Mouse (Mus musculus) intestine, postnatal 0 days (tissue): ENCODE data around the gene Olfr1043. TPM values are rescaled to one million over a fixed set of nuclear protein-coding genes. Genes with fewer than 3 reads are reported as not detected.

Source experiments
- ATAC-seq: fragments of 200-750 bp; cut with Nextera tagmentation; 2 replicates; pipeline ENCODE4 v1.8.0; 2017; ENCODE audit warnings: mild to moderate bottlenecking, moderate TSS enrichment, moderate library complexity
- H3K27ac ChIP-seq: fragments of 300-500 bp; sonication (generic); 2 replicates; pipeline ENCODE4 v1.5.1; 2014; ENCODE audit warnings: mild to moderate bottlenecking, low read depth, low read length, moderate library complexity
- H3K27me3 ChIP-seq: fragments of 300-500 bp; sonication (generic); replicated peaks from 2 replicates; pipeline ENCODE4 v1.6.1; 2014; ENCODE audit warnings: low read length, mixed read lengths; ENCODE audit not compliant: control insufficient read depth, insufficient read depth
- H3K36me3 ChIP-seq: fragments of 300-500 bp; sonication (generic); 2 replicates; pipeline ENCODE4 v1.6.1; 2014; ENCODE audit warnings: mild to moderate bottlenecking, moderate library complexity; ENCODE audit not compliant: control insufficient read depth, insufficient read depth
- H3K4me1 ChIP-seq: fragments of 300-500 bp; sonication (generic); replicated peaks from 2 replicates; pipeline ENCODE4 v1.6.1; 2014; ENCODE audit warnings: antibody characterized with exemption, low read length, mixed read lengths; ENCODE audit not compliant: control insufficient read depth, insufficient read depth
- H3K4me2 ChIP-seq: fragments of 300-500 bp; sonication (generic); replicated peaks from 2 replicates; pipeline ENCODE4 v1.6.1; 2014; ENCODE audit warnings: low read depth, mild to moderate bottlenecking, moderate library complexity
- H3K4me3 ChIP-seq: fragments of 300-500 bp; sonication (generic); 2 replicates; pipeline ENCODE4 v1.5.1; 2014; ENCODE audit warnings: low read depth, low read length
- H3K9ac ChIP-seq: fragments of 300-500 bp; sonication (generic); 2 replicates; pipeline ENCODE4 v1.6.1; 2014; ENCODE audit warnings: mild to moderate bottlenecking, low read depth, low read length
- H3K9me3 ChIP-seq: fragments of 300-500 bp; sonication (generic); 2 replicates; pipeline ENCODE4 v1.6.1; 2016; ENCODE audit warnings: mixed run types; ENCODE audit not compliant: control insufficient read depth
- CTCF ChIP-seq: sonication (generic); IDR thresholded peaks from 2 replicates; pipeline ENCODE4 v1.5.1; 2016; ENCODE audit warnings: low read depth, mild to moderate bottlenecking, control low read depth, antibody characterized with exemption, moderate library complexity
- whole genome bisulfite sequencing: fragments of 180-500 bp; shearing (Covaris S2); extraction: QIAGEN DNeasy Blood & Tissue Kit; methylation state at CpG from one replicate; pipeline ENCODE4 v1.1.7; 2014; 5-methylcytosine and 5-hydroxymethylcytosine counted together
- polyA plus RNA-seq: library from polyadenylated mRNA; unstranded; fragments of >200 nt; fragmentation: Nextera tagmentation; extraction: Ambion mirVana; gene quantifications from 2 replicates; pipeline ENCODE4 v1.2.1, GENCODE M21; 2015

The Olfr1043 gene
- polyA plus RNA-seq, 1 experiment from 2014 or later, result not detected

GRCm38 (mm10) chr2:86161738-86162137 lies 5.6 kb downstream of the Olfr1043 start, which contains the start of gene Olfr1042:
Gene Olfr1042, minus strand, starts transcription at chr2:86161838.
- WGBS, result 81% methylated on average over 2 of the region's 2 CpGs

GRCm38 (mm10) chr2:86146632-86147031 lies 20.7 kb downstream of the Olfr1043 start, which contains the start of gene Olfr1040:
Gene Olfr1040, minus strand, starts transcription at chr2:86146732.
- H3K4me3 ChIP-seq, result no peak within 1 kb of the TSS
- no peaks in the 10 kb centered on the region for H3K27me3 ChIP-seq
- H3K9me3 ChIP-seq, result no peaks in the 10 kb centered on the region
- 57% methylated on average over 1 of the region's 1 CpGs for WGBS
- no peaks in the 10 kb centered on the region for H3K4me1 ChIP-seq
- TF ChIP-seq CTCF, result no peak
- no peak for ATAC-seq
- no peak within 1 kb of the TSS for H3K4me2 ChIP-seq
- H3K36me3 ChIP-seq, result no peaks in the 10 kb centered on the region
- no peak within 1 kb of the TSS for H3K27ac ChIP-seq
- H3K9ac ChIP-seq, result no peak within 1 kb of the TSS

More at GRCm38 (mm10) chr2:86161738-86162137, 5.6 kb downstream of the Olfr1043 start, which contains the start of gene Olfr1042:
- Histone ChIP-seq H3K4me1 (no peaks in the 10 kb centered on the region), H3K9ac (no peak within 1 kb of the TSS), H3K27ac (no peak within 1 kb of the TSS), H3K27me3 (no peaks in the 10 kb centered on the region), H3K4me3 (no peak within 1 kb of the TSS), H3K9me3 (no peaks in the 10 kb centered on the region), H3K36me3 (no peaks in the 10 kb centered on the region), H3K4me2 (no peak within 1 kb of the TSS)
- no peak for TF ChIP-seq CTCF
- ATAC-seq, result no peak

GRCm38 (mm10) chr2:86135828-86136227 lies 31.5 kb downstream of the Olfr1043 start, which contains the start of gene Olfr1039:
Gene Olfr1039, minus strand, starts transcription at chr2:86135928.
- Histone ChIP-seq H3K4me1 (no peaks in the 10 kb centered on the region), H3K36me3 (no peaks in the 10 kb centered on the region), H3K4me2 (no peak within 1 kb of the TSS), H3K27me3 (no peaks in the 10 kb centered on the region), H3K9ac (no peak within 1 kb of the TSS), H3K27ac (no peak within 1 kb of the TSS), H3K4me3 (no peak within 1 kb of the TSS), H3K9me3 (no peaks in the 10 kb centered on the region)
- WGBS, result 94% methylated on average over 1 of the region's 1 CpGs
- ATAC-seq, result no peak
- TF ChIP-seq CTCF, result no peak

Other genes with a start within 250 kb of the Olfr1043 start
- gene Olfr1026, start 246.0 kb downstream of the Olfr1043 start, polyA plus RNA-seq, result not detected in 2 replicates
- not detected in 2 replicates for gene Olfr1028, start 217.1 kb downstream of the Olfr1043 start, polyA plus RNA-seq
- not detected in 2 replicates for gene Olfr1029, start 193.6 kb downstream of the Olfr1043 start, polyA plus RNA-seq
- not detected in 2 replicates for gene Olfr1030, start 188.2 kb downstream of the Olfr1043 start, polyA plus RNA-seq
- not detected in 2 replicates for gene Olfr1031, start 177.2 kb downstream of the Olfr1043 start, polyA plus RNA-seq
- gene Olfr1032, start 162.0 kb downstream of the Olfr1043 start, polyA plus RNA-seq, result not detected in 2 replicates
- 1.3 and 1.5 TPM in 2 replicates for gene Olfr1033, start 146.9 kb downstream of the Olfr1043 start, polyA plus RNA-seq
- gene Olfr1034, start 121.7 kb downstream of the Olfr1043 start, polyA plus RNA-seq, result 0.03 TPM in 1 of 2 replicates, not detected in the other
- not detected in 2 replicates for gene Olfr1036, start 93.5 kb downstream of the Olfr1043 start, polyA plus RNA-seq
- gene Olfr1037, start 80.1 kb downstream of the Olfr1043 start, polyA plus RNA-seq, result not detected in 2 replicates
- gene Olfr1039, start 31.6 kb downstream of the Olfr1043 start, polyA plus RNA-seq, result not detected in 2 replicates
- gene Olfr1040, start 20.8 kb downstream of the Olfr1043 start, polyA plus RNA-seq, result not detected in 2 replicates
- gene Olfr1042, start 5.7 kb downstream of the Olfr1043 start, polyA plus RNA-seq, result not detected in 2 replicates
- not detected in 2 replicates for gene Olfr1044, start 10.3 kb upstream of the Olfr1043 start, polyA plus RNA-seq
- gene Olfr52, start 18.2 kb upstream of the Olfr1043 start, polyA plus RNA-seq, result not detected in 2 replicates
- not detected in 2 replicates for gene Olfr1045, start 35.5 kb upstream of the Olfr1043 start, polyA plus RNA-seq
- gene Olfr1046, start 51.8 kb upstream of the Olfr1043 start, polyA plus RNA-seq, result not detected in 2 replicates
- gene Olfr1047, start 63.9 kb upstream of the Olfr1043 start, polyA plus RNA-seq, result not detected in 2 replicates
- gene Olfr1048, start 72.8 kb upstream of the Olfr1043 start, polyA plus RNA-seq, result not detected in 2 replicates
- gene Olfr1049, start 90.8 kb upstream of the Olfr1043 start, polyA plus RNA-seq, result not detected in 2 replicates
- gene Olfr1051, start 111.6 kb upstream of the Olfr1043 start, polyA plus RNA-seq, result not detected in 2 replicates
- gene Olfr1052, start 124.9 kb upstream of the Olfr1043 start, polyA plus RNA-seq, result not detected in 2 replicates
- gene Olfr1053, start 147.8 kb upstream of the Olfr1043 start, polyA plus RNA-seq, result not detected in 2 replicates
- not detected in 2 replicates for gene Olfr1054, start 167.9 kb upstream of the Olfr1043 start, polyA plus RNA-seq
- gene Olfr1055, start 182.8 kb upstream of the Olfr1043 start, polyA plus RNA-seq, result not detected in 2 replicates
- gene Olfr1056, start 194.9 kb upstream of the Olfr1043 start, polyA plus RNA-seq, result not detected in 2 replicates
- gene Olfr1057, start 210.9 kb upstream of the Olfr1043 start, polyA plus RNA-seq, result not detected in 2 replicates
- not detected in 2 replicates for gene Olfr1058, start 221.0 kb upstream of the Olfr1043 start, polyA plus RNA-seq
- gene Olfr1061, start 246.5 kb upstream of the Olfr1043 start, polyA plus RNA-seq, result not detected in 2 replicates